Mouse (Mus musculus): ENCODE data around the gene Sema3g. TPM values are rescaled to one million over a fixed set of nuclear protein-coding genes. Genes with fewer than 3 reads are reported as not detected.

Gene Sema3g
- polyA plus RNA-seq, 1 experiment: 3.2 TPM

- peak within 1 kb of the TSS; percentile 93 for H3K27ac ChIP-seq (ENCODE audit: insufficient read depth, low read length)
- DNase-seq: peak; percentile 95 to 98
- under 1% methylated on average over 73 of the region's 75 CpGs for WGBS
These were observed 33.5 kb downstream of the Sema3g start, which contains the start of the genes Phf7 and Bap1 for GRCm38 (mm10) chr14:31251084-31251604. Gene Phf7 (minus strand): TSS chr14:31251317. Gene Bap1 (plus strand): TSS chr14:31251450.

GRCm38 (mm10) chr14:31251626-31252025 lies 34.0 kb downstream of the Sema3g start:
- H3K4me3 ChIP-seq (replicated peaks; ENCODE audit: insufficient read depth, low read depth, low read length): peak overlapping the region; percentile 96
- peak overlapping the region; percentile 55; the same call in 1 of the 2 replicates for H3K27ac ChIP-seq (ENCODE audit: insufficient read depth, low read length)
- H3K4me1 ChIP-seq (ENCODE audit: control insufficient read depth, insufficient read depth, low read length): no peaks in the 10 kb centered on the region; the same call in 1 of the 2 replicates
- no peak for DNase-seq
- H3K27me3 ChIP-seq (ENCODE audit: control insufficient read depth, insufficient read depth, low read length): no peaks in the 10 kb centered on the region
- TF ChIP-seq CTCF (IDR thresholded peaks at IDR 0.05; ENCODE audit: borderline replicate concordance, insufficient read depth, low read depth, low read length) (no peak), POLR2A (IDR thresholded peaks at IDR 0.05; ENCODE audit: borderline replicate concordance, insufficient read depth, low read length) (no peak)
- WGBS: 2% methylated on average over 18 of the region's 18 CpGs

More at GRCm38 (mm10) chr14:31251084-31251604, 33.5 kb downstream of the Sema3g start, which contains the start of the genes Phf7 and Bap1:
- no peak for TF ChIP-seq CTCF (IDR thresholded peaks at IDR 0.05; ENCODE audit: borderline replicate concordance, insufficient read depth, low read depth, low read length)
- peak; percentile 91 for TF ChIP-seq POLR2A (IDR thresholded peaks at IDR 0.05; ENCODE audit: borderline replicate concordance, insufficient read depth, low read length)
- no peaks in the 10 kb centered on the region; the same call in 1 of the 2 replicates for H3K4me1 ChIP-seq (ENCODE audit: control insufficient read depth, insufficient read depth, low read length)
- no peaks in the 10 kb centered on the region for H3K27me3 ChIP-seq (ENCODE audit: control insufficient read depth, insufficient read depth, low read length)
- H3K4me3 ChIP-seq (replicated peaks; ENCODE audit: insufficient read depth, low read depth, low read length): peak within 1 kb of the TSS; percentile 96

- no peak for TF ChIP-seq POLR2A (IDR thresholded peaks at IDR 0.05; ENCODE audit: borderline replicate concordance, insufficient read depth, low read length)
- no peak for TF ChIP-seq CTCF (IDR thresholded peaks at IDR 0.05; ENCODE audit: borderline replicate concordance, insufficient read depth, low read depth, low read length)
- DNase-seq: no peak
- Histone ChIP-seq H3K4me3 (replicated peaks; ENCODE audit: insufficient read depth, low read depth, low read length) (peak overlapping the region; percentile 96), H3K4me1 (ENCODE audit: control insufficient read depth, insufficient read depth, low read length) (no peaks in the 10 kb centered on the region; the same call in 1 of the 2 replicates), H3K27ac (ENCODE audit: insufficient read depth, low read length) (no peak overlapping the region), H3K27me3 (ENCODE audit: control insufficient read depth, insufficient read depth, low read length) (no peaks in the 10 kb centered on the region)
- 86% methylated on average over 5 of the region's 5 CpGs for WGBS
These were observed 34.4 kb downstream of the Sema3g start for GRCm38 (mm10) chr14:31252091-31252490.

GRCm38 (mm10) chr14:31258476-31259050 lies 40.9 kb downstream of the Sema3g start:
- Histone ChIP-seq H3K27me3 (ENCODE audit: control insufficient read depth, insufficient read depth, low read length) (no peaks in the 10 kb centered on the region), H3K4me1 (ENCODE audit: control insufficient read depth, insufficient read depth, low read length) (no peaks in the 10 kb centered on the region), H3K27ac (ENCODE audit: insufficient read depth, low read length) (no peak overlapping the region), H3K4me3 (replicated peaks; ENCODE audit: insufficient read depth, low read depth, low read length) (no peak overlapping the region)
- no peak for DNase-seq
- no peak for TF ChIP-seq CTCF (IDR thresholded peaks at IDR 0.05; ENCODE audit: borderline replicate concordance, insufficient read depth, low read depth, low read length)
- WGBS: 92% methylated on average over 14 of the region's 14 CpGs

- no peak for TF ChIP-seq POLR2A (IDR thresholded peaks at IDR 0.05; ENCODE audit: borderline replicate concordance, insufficient read depth, low read length)
- no peak for TF ChIP-seq CTCF (IDR thresholded peaks at IDR 0.05; ENCODE audit: borderline replicate concordance, insufficient read depth, low read depth, low read length)
- Histone ChIP-seq H3K4me1 (ENCODE audit: control insufficient read depth, insufficient read depth, low read length) (no peaks in the 10 kb centered on the region), H3K27me3 (ENCODE audit: control insufficient read depth, insufficient read depth, low read length) (no peaks in the 10 kb centered on the region), H3K4me3 (replicated peaks; ENCODE audit: insufficient read depth, low read depth, low read length) (no peak overlapping the region), H3K27ac (ENCODE audit: insufficient read depth, low read length) (no peak overlapping the region)
- no peak for DNase-seq
- 94% methylated on average over 4 of the region's 4 CpGs for WGBS
These were observed 42.7 kb downstream of the Sema3g start for GRCm38 (mm10) chr14:31260374-31260773.

GRCm38 (mm10) chr14:31260932-31261331 lies 43.3 kb downstream of the Sema3g start:
- H3K27me3 ChIP-seq (ENCODE audit: control insufficient read depth, insufficient read depth, low read length): no peaks in the 10 kb centered on the region
- DNase-seq: no peak
- H3K27ac ChIP-seq (ENCODE audit: insufficient read depth, low read length): no peak overlapping the region
- WGBS: 90% methylated on average over 9 of the region's 9 CpGs
- TF ChIP-seq POLR2A (IDR thresholded peaks at IDR 0.05; ENCODE audit: borderline replicate concordance, insufficient read depth, low read length) (no peak), CTCF (IDR thresholded peaks at IDR 0.05; ENCODE audit: borderline replicate concordance, insufficient read depth, low read depth, low read length) (no peak)
- no peaks in the 10 kb centered on the region for H3K4me1 ChIP-seq (ENCODE audit: control insufficient read depth, insufficient read depth, low read length)
- H3K4me3 ChIP-seq (replicated peaks; ENCODE audit: insufficient read depth, low read depth, low read length): no peak overlapping the region

GRCm38 (mm10) chr14:31267649-31268048 lies 50.0 kb downstream of the Sema3g start:
- TF ChIP-seq POLR2A (IDR thresholded peaks at IDR 0.05; ENCODE audit: borderline replicate concordance, insufficient read depth, low read length) (no peak), CTCF (IDR thresholded peaks at IDR 0.05; ENCODE audit: borderline replicate concordance, insufficient read depth, low read depth, low read length) (no peak)
- H3K27me3 ChIP-seq (ENCODE audit: control insufficient read depth, insufficient read depth, low read length): no peaks in the 10 kb centered on the region
- H3K4me3 ChIP-seq (replicated peaks; ENCODE audit: insufficient read depth, low read depth, low read length): no peak overlapping the region
- WGBS: 90% methylated on average over 11 of the region's 11 CpGs
- H3K27ac ChIP-seq (ENCODE audit: insufficient read depth, low read length): no peak overlapping the region
- DNase-seq: no peak
- H3K4me1 ChIP-seq (ENCODE audit: control insufficient read depth, insufficient read depth, low read length): no peaks in the 10 kb centered on the region

Data from cerebellum, adult 2 months (tissue).